Mouse (Mus musculus): ENCODE data around the gene Fads1.
A peak's percentile ranks its signal among the peaks of the same experiment; 100 is the strongest.

The Fads1 gene

DNA sequence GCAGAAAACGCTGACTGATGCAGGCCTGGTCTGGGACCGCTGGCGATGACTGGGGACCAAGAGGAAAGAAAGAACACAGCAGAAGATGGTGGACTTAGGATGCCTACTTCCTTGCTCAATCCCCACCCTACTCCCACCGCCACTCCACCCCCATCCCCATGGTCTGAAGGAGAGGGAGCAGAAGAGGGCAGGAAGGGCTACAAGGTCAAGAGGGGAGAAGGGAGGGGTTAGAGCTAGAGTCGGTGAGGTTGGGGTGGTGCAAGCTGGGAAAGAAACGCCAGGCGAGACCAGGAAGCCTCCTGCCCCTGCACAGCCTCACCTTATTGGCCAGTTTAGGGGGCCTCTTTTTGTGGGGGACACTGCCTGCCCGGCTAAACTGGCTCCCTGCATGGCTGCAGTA, 33.4 kb downstream of the Fads1 start:
- DNase-seq = no peak

DNA sequence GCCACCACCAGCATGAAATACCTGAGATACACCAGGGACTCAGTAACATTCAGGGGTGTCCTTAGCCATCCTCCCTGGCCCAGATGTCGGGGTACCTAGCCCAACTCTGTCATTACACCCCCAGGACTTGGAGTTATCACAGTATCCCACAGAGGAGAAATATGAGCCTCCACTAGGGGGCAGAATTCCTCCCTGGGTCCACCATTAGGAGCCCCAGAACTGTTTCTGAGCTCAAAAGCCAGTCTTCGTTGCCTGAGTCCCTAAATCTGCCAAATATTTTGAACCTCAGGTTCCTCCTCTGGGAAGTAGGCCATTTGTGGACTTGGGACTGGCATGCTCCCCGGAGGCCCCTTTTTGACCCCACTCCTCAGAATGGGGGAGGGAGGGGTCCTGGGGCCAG, 36.4 kb downstream of the Fads1 start:
- DNase-seq = no peak

DNA sequence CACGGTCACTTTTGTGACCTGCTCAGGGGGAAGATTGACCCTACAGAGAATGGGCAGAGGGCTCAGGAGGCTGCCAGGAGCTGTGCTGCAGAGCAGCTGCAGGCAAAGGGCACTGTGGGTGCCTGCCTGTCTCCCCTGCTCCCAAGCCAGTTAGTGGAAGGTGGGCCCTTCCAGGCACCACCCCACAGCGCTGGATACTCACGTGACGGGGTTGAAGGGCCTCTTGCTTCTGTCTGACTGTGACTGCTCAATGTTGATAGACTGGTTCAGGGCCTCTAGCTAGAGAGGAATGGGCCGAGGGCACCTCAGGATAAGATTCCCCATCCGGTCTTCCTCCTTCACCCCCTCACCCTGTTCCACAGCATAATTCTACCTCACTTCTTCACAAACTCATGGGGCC, 36.9 kb downstream of the Fads1 start:
- DNase-seq = no peak

DNA sequence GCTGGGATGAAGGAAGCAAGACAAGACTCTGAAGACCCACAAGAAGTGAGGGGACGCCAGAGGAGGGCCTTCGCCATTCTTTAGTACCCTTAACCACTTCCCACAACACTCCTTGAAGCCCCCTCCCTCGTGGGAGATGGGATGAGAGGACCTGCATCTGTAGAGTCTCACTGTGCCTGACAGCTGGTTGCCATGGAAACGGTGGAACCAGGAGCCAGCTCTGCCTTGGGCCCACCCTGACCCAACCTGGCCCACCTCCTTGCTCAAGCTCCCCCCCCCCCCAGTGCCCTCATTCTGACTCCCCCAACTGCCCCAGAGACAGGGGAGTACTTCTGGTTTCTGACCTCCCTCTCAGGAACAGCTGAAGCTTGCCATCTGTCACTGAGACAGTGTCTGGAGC, 38.9 kb downstream of the Fads1 start:
- no peak for DNase-seq

DNA sequence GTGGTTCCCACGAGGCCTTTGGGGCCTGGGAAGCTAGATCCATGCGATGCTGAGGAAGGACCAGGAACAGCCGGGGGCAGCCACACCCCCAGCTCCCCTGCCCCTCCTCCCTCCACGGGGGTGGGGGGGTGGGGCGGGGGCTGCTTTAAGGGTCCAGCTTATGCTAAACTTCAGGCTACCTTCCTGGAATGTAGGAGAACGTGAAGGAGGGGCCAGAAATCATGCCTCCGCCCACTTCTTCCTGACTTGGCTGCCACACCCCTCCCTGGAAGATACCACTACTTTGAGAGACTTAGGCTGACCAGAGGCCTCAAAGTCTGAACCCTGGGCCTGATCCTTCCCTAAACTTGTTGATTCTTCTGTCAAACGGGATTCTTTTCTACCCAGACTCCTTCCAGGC, 40.0 kb downstream of the Fads1 start:
- no peak for DNase-seq

DNA sequence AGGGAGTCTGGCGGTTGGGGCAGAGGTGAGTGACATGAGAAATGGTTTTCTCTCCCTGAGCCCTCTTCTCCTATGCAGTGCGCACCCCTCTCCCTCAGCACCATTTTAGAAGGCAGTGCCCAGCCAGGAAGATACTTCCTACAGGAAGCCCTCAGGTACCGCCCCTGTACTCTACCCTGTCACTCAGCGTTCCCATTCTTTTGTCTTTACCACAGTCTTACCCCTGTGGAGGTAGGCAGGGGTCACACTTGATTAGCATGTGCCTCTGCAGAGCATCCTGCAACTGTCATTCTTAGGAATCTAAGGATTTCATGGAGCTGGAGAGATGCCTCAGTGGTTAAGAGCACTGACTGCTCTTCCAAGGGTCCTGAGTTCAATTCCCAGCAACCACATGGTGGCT, 40.9 kb downstream of the Fads1 start:
- no peak for DNase-seq

DNA sequence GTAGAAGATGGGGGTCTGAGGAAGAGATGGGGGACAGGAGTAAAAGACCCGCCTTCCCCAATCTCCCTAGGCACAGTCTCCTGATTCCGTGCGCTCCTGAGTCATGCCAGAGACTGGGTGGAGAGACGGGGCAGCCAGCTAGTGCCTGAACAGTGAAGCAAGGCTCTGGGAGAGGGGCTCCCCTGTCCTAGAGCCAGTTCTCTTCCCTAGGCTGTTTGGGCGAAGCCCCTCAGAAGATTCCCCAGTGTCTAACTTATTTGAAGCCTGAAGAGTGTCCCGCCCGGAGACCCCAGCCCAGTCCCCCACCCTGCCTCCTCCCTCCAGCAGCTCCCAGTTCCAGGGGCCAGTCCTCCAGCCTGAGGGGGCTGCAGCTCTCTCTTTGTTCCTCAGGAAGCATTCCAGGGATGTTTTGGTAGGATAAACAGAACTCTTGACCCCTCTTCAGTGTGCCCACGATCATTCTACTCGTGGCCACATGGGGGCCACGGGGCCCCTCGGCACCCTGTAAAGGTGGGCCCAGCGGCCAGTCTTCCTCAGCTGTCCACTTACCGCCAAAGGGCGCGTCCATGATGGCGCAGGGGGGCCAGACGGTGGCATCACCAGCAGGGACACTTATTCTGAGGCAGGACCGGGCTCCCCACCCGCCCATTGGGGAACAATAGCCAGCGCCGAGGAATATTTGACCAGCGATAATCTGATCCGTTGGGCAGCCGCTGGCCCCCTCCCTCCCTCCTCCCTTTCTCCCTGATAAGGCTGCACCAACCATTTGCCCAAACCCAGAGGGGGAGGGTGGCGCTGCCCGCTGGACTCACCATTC, 42.2 kb downstream of the Fads1 start:
- no peak for DNase-seq

DNA sequence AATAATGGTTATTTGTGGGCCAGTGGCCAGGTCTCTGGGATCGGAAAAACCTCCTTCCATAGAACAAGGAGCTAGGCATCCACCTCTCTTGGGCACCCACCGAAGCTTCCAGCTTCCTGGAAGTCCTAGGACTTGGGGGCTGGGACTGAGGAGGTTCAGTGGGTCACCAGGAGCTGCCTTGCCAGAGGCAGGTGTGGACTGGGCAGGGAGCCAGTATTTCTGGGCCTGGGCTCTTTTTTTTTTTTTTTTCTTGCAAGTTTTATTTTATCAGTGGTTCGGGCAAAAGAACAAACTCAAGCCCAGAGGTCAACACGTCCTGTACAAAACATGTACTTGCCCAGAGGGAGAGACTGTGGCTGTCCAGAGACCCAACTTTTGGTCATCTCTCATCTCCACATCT, 43.1 kb downstream of the Fads1 start:
- DNase-seq = peak; percentile 24

DNA sequence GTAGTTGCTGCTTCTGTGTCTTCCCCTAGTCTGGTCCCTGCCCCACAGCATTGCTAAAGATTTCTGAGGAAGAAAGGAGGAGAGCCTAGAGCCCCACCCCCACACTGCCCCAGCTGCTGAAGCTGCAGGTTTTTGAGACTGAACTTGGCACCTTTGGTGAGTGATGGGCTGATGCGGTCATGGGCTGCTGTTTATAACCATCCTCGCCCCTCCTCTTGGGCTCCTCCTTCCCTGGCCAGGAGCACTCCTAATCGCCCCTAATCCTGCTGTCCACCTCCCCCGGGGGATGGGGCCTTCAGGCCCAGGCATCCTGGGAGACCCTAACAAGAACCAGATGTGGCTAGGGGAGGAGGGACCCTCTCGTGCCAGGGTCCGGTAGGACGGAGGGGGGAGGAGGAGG, 48.3 kb downstream of the Fads1 start:
- peak; percentile 45 for DNase-seq

DNA sequence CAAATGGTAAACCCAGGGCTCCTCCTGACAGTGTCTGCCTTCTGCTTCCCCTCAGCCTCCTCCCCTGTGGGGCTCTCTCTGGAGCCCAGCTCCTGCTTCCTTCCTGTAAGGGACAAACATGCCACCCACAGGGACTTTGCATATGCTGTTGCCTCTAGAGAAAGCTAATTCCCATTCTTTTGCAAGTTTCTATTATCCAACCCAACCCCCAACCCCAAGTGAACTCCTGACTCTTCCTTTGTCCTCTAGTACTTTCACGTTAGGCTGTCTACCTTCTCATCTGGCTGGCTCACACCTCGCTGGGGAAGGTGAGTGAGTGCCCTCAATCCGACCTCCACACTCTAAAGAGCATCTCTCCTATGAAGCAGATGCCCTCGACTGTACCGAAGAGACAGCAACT, 49.2 kb downstream of the Fads1 start:
- DNase-seq = no peak

DNA sequence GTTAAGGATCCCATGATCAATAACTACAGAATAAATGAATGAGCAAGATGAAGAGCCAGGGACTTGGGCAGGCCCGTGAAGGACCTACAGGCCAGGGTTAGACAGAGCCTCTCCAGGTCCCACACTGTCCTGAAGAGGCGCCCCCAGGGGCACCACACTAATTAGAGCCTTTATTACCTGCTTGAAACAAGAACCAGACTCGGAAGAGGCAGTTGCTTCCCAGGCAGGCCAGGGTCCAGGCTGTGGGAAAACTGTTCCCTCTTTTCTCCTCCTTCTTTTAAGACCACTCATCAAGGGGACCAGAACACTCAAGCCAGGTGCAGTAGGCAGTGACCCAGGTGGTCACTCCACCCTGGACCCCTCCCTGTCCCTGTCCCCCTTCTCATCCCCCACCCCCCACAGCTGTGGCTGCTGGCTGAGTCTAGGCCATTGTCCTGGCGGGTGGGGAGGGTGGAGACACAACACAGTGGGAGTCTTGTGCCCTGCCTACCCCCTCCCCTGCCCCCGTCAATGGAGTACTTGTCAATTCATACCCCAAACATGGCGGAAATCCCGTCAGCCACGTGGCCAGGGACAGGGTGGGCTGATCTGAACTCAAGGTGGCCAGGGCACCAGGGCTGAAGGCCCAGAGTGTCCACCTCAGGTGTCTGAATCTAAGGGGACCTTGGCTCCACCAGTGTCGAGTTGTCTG, 49.8 kb downstream of the Fads1 start:
- DNase-seq = no peak

DNA sequence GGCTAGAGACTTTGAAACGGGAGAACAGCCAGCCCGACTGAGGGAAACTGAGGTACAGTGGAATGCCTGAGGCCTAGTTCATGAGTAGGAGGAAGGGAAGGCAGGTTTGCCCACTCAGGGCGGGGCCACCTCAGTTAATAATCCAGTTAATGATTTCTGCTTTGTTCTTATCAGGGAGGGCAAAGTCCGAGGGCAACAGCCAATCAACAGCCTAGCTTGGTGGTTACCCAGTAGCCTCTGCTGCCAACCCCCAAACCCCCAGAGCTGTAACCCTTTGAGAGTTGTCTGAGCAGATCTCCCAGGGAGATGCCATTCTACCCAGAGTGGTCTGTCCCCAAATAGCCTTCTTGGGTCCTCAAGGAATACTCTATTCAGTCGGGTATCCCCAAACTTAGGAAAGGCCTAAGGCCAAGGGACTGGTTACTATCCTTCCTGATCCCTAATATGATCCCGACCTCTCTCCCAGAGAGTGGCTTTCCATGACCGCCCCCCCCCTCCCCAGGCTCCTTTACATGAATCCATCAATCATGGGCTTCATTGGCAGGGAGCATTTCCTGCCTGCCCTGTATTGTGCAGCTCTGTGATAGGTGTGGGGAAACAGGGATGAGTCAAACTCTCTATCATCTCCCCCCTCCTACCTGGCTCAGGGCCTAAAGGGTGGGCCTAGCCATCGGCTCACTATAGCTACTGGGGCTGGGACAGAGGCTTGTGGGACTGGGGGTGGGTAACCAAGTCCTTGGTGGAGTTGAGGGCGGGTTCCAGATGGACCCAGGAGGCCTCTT, 53.3 kb downstream of the Fads1 start:
- peak; percentile 80 for DNase-seq

DNA sequence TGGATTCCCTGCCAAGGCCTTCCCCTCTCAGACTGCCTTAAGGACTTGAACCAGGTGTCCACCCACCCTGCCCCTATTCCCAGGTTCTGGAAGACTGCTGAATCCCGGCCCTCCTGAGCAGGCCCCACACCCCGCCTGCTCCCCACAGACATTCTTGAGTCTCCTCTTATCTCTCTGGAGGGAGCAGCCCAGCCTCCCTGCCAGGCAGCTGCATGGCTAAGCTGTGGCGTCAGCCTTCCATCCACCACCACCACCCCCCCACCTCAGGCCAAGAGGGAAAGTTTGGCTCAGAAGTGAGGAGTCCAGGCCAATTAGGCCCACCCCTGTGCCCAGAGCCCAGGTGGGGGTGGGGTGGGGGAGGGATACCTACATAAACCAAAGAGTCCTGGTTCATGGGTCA, 55.8 kb downstream of the Fads1 start:
- no peak for DNase-seq

DNA sequence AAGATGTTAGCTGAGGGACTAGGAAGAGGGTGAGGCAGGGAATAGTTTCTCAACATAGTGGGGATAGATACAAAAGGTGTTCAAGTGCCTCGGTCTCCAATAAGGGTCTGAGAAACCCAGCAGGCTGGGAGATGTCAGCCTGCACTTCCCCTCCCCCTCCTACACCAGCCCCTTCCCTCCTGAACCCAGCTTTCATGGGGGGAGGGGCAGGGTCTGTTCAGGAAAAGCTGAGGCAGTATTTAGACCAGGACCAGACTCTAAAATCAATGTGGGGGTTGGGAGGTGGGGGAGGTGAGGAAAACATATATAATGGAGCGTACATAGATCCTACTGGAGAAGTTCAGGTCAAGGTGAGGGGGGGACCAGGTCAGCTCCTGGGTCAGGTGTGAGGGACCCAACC, 56.7 kb downstream of the Fads1 start:
- DNase-seq = no peak

DNA sequence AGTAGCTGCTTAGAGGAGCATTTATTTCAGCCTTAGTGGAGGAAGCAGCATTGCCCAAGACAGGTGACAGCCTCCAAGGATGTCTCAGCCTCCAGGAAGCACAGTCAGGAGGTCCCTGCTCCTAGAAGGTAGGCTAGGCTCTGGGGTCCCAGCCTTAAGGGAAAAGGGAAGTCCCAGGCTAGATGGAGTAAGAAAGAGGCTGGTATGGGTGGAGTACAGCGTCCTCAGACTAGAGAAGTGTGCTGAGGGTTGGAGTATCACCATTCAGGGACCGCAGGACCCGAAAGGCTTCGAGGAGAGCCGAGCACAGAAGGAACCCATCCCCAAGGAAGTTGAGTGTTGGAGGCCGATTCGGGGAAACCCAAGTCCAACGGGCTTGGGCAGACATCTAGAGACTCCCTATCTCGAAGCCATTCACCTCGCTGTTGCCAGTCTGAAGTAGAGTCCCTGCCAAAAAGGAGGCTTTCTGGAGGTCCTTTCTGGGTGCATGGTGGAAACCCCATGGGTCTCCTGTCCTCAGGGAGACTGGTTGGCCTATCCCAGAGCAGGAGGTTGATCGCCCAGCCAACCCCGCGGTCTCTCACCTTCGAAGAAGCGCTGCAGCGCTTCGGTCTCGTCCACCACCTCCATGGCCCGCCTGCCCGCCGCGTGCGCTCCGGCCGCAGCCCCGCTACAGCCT, 57.4 kb downstream of the Fads1 start:
- DNase-seq = no peak

DNA sequence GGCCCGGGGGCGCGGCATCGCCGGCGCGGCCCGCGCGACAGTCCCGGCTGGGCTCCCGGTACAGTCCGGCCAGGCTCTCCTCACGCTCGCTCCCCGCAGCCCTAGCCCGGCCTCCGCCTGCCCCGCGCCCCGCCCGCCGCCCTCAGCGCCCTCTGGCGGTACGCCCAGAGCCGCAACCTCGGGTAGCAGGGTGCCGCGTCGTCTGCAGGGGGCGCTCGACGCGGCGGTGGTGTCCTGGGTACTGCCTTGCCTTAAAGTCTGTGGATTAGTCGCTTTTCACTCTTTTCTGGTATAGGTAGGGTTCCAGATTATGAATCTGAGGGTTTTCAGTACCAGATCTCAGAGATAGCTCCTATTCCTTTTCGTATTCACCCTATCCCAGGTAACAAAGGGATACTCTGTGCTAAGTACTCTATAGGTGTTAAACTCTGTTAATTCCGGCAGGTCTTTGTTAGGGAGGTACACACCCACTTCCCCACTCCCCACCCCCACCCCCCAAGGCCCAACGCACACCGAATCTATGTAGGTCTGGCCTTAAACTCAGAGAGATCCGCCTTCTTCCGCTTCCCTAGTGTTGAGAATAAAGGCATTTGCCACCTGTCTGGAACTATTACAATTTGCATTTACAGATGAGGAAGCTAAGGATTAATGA, 58.1 kb downstream of the Fads1 start, which contains the start of gene Myrf:
TSS of gene Myrf (minus strand) at position 95 of the 652 bp plus-strand sequence.
- DNase-seq = peak; percentile 66

DNA sequence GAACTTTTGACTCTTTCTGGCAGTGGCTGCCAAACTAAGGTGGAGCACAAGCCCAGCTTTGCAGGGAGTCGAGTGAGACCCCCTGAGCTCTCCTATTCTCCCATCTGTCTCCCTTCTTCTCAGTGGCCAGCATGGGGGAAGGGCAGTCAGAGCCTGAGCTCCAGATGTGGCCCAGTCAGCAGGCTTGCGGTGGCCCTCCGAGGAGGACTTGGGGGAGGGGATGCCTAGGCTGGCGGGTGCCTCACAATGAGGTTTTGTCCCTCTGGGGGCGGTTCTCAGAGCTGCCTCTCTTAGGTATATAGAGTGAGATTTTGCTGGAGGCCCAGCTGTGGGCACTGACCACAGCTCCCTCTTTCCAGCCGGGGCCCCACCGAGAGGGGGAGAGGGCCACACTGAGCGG, 60.2 kb downstream of the Fads1 start:
- no peak for DNase-seq

DNA sequence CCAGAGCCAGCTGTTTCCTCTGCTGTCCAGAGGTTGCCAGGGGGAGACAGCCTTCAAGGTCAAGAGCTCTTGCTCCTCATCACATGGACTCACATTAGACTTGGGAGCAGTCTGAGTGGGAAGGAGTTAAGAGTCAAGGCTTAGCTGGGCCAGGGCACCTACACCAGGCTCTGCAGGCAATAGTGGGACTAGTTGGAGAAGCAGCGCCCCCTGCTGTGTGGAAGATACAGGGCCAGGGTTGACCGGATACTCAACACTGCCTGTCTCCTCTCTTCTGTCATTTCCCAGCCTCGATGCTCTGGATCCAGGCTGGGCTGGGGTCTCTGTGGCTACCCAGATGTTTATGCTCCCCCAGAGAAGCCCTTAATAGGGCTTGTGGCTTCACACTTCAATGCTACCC, 61.5 kb downstream of the Fads1 start:
- DNase-seq = peak; percentile 43

Data from kidney, adult 11 months (tissue).